ENCODE assay signal across 19 mouse cellular contexts in the genomic region with DNA sequence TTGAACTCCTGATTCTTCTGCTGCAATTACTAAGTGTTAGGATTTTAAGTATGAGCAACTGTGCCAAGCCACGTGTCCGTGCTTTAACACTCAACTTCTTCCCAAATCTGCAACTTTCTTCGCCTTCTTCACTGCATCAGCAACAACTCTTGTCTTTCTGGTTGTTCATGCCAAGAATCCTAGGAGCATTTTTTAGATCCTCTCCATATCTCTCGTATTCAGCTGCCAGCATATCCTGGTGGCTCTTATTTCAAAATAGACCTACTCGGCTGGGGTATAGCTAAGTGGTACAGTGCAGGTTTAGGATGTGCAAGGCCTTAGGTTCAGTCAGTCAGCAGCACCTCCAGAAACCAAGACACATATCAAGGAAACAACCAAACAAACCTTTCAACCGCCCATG. TPM values are rescaled to one million over a fixed set of nuclear protein-coding genes. Genes with fewer than 3 reads are reported as not detected.
DNase-seq lines count a peak whose midpoint lies in the region; ATAC-seq and TF ChIP-seq lines count a peak whose summit lies in the region.
"Had no signal": no experiment of that assay in that cellular context is flagged by ENCODE, and none has a peak within 500 bp of the region (broad histone marks: within the 10 kb centered on the region; RNA-seq: fewer than 3 reads in every experiment).

No protein-coding gene starts in this region.

- WGBS in forebrain, postnatal 0 days = 79% methylated on average over 6 of the region's 6 CpGs
- 90% methylated on average over 6 of the region's 6 CpGs for WGBS in forebrain, embryonic 14.5 days
- WGBS in liver, embryonic 12.5 days (ENCODE audit: insufficient replicate concordance) = 76% methylated on average over 6 of the region's 6 CpGs
- 89% methylated on average over 6 of the region's 6 CpGs for WGBS in midbrain, embryonic 11.5 days
- WGBS in midbrain, embryonic 15.5 days = 93% methylated on average over 6 of the region's 6 CpGs
- 85% methylated on average over 6 of the region's 6 CpGs for WGBS in intestine, postnatal 0 days

- TF ChIP-seq CTCF in forebrain, postnatal 0 days (IDR thresholded peaks at IDR 0.05; ENCODE audit: low read depth) = no peak
- no peak for TF ChIP-seq CTCF in intestine, postnatal 0 days (IDR thresholded peaks at IDR 0.05; ENCODE audit: low read depth)

- no peak overlapping the region for H3K4me2 ChIP-seq in forebrain, postnatal 0 days (ENCODE audit: low read depth)
- H3K4me2 ChIP-seq in forebrain, embryonic 14.5 days (ENCODE audit: low read length) = no peak overlapping the region
- no peak overlapping the region for H3K4me2 ChIP-seq in liver, embryonic 12.5 days
- no peak overlapping the region for H3K4me2 ChIP-seq in midbrain, embryonic 11.5 days
- H3K4me2 ChIP-seq in midbrain, embryonic 15.5 days = no peak overlapping the region
- no peak overlapping the region for H3K4me2 ChIP-seq in intestine, postnatal 0 days (replicated peaks; ENCODE audit: low read depth)
- H3K4me2 ChIP-seq: forebrain, embryonic 13.5 days; hindbrain, embryonic 12.5 days; hindbrain, embryonic 15.5 days had no signal

- H3K27me3 ChIP-seq in forebrain, postnatal 0 days (ENCODE audit: insufficient read depth, low read length) = no peaks in the 10 kb centered on the region
- no peaks in the 10 kb centered on the region for H3K27me3 ChIP-seq in forebrain, embryonic 14.5 days (replicated peaks; ENCODE audit: control insufficient read depth, insufficient read depth, low read length)
- no peaks in the 10 kb centered on the region for H3K27me3 ChIP-seq in liver, embryonic 12.5 days (replicated peaks)
- H3K27me3 ChIP-seq in midbrain, embryonic 11.5 days (ENCODE audit: control insufficient read depth, insufficient read depth, low read length) = no peaks in the 10 kb centered on the region
- no peaks in the 10 kb centered on the region for H3K27me3 ChIP-seq in midbrain, embryonic 15.5 days (replicated peaks)
- H3K27me3 ChIP-seq in intestine, postnatal 0 days (replicated peaks; ENCODE audit: control insufficient read depth, insufficient read depth, low read length) = no peaks in the 10 kb centered on the region
- H3K27me3 ChIP-seq: forebrain, embryonic 13.5 days; hindbrain, embryonic 12.5 days; hindbrain, embryonic 15.5 days had no signal

- H3K36me3 ChIP-seq in forebrain, postnatal 0 days (ENCODE audit: insufficient read depth) = no peaks in the 10 kb centered on the region
- no peaks in the 10 kb centered on the region for H3K36me3 ChIP-seq in forebrain, embryonic 14.5 days (ENCODE audit: control insufficient read depth, insufficient read depth, low read length)
- no peaks in the 10 kb centered on the region for H3K36me3 ChIP-seq in liver, embryonic 12.5 days
- no peaks in the 10 kb centered on the region for H3K36me3 ChIP-seq in midbrain, embryonic 11.5 days (ENCODE audit: control insufficient read depth, insufficient read depth, low read length)
- no peaks in the 10 kb centered on the region for H3K36me3 ChIP-seq in midbrain, embryonic 15.5 days (replicated peaks)
- H3K36me3 ChIP-seq in intestine, postnatal 0 days (ENCODE audit: control insufficient read depth, insufficient read depth) = no peaks in the 10 kb centered on the region
- H3K36me3 ChIP-seq: forebrain, embryonic 10.5 days; hindbrain, embryonic 12.5 days; hindbrain, embryonic 15.5 days had no signal

- peak; percentile 27 for DNase-seq in forebrain, postnatal 0 days
- DNase-seq in forebrain, embryonic 14.5 days (ENCODE audit: low spot score) = no peak
- no peak for DNase-seq in liver
- DNase-seq in midbrain, embryonic 11.5 days (ENCODE audit: low spot score, missing footprints) = peak; percentile 77
- DNase-seq: adrenal gland, adult 8-10 months; adrenal gland, postnatal 25 days; cerebellum, adult 18-20 months; cerebellum, adult 9-10 months; cerebellum, postnatal 14 days; gastrocnemius, adult 2 months; gastrocnemius, postnatal 14 days had no signal

- no peak overlapping the region for H3K27ac ChIP-seq in forebrain, postnatal 0 days (ENCODE audit: low read depth, low read length)
- H3K27ac ChIP-seq in forebrain, embryonic 14.5 days (ENCODE audit: low read depth, low read length) = no peak overlapping the region
- peak overlapping the region; percentile 59; the same call in 1 of the 2 replicates for H3K27ac ChIP-seq in liver, embryonic 12.5 days
- H3K27ac ChIP-seq in midbrain, embryonic 11.5 days (ENCODE audit: low read depth, low read length) = no peak overlapping the region
- no peak overlapping the region for H3K27ac ChIP-seq in midbrain, embryonic 15.5 days
- H3K27ac ChIP-seq in intestine, postnatal 0 days (ENCODE audit: low read depth, low read length) = no peak overlapping the region
- H3K27ac ChIP-seq: forebrain, embryonic 10.5 days; forebrain, embryonic 13.5 days; gastrocnemius, adult 2 months; hindbrain, embryonic 12.5 days; hindbrain, embryonic 15.5 days had no signal

- H3K4me3 ChIP-seq in forebrain, postnatal 0 days (ENCODE audit: low read depth, low read length) = no peak overlapping the region
- H3K4me3 ChIP-seq in forebrain, embryonic 14.5 days (ENCODE audit: low read depth, low read length) = no peak overlapping the region
- H3K4me3 ChIP-seq in liver, embryonic 12.5 days = no peak overlapping the region
- no peak overlapping the region for H3K4me3 ChIP-seq in midbrain, embryonic 11.5 days (ENCODE audit: low read depth, low read length)
- no peak overlapping the region for H3K4me3 ChIP-seq in midbrain, embryonic 15.5 days
- no peak overlapping the region for H3K4me3 ChIP-seq in intestine, postnatal 0 days (ENCODE audit: low read depth, low read length)
- H3K4me3 ChIP-seq: forebrain, embryonic 10.5 days; forebrain, embryonic 13.5 days; gastrocnemius, adult 2 months; hindbrain, embryonic 12.5 days; hindbrain, embryonic 15.5 days had no signal

- H3K9ac ChIP-seq in forebrain, postnatal 0 days = no peak overlapping the region
- no peak overlapping the region for H3K9ac ChIP-seq in forebrain, embryonic 14.5 days (ENCODE audit: low read length)
- H3K9ac ChIP-seq in liver, embryonic 12.5 days = no peak overlapping the region
- no peak overlapping the region for H3K9ac ChIP-seq in midbrain, embryonic 11.5 days (ENCODE audit: low read length)
- no peak overlapping the region for H3K9ac ChIP-seq in midbrain, embryonic 15.5 days
- no peak overlapping the region for H3K9ac ChIP-seq in intestine, postnatal 0 days (ENCODE audit: low read depth, low read length)
- H3K9ac ChIP-seq: forebrain, embryonic 13.5 days; hindbrain, embryonic 12.5 days; hindbrain, embryonic 15.5 days had no signal

- H3K9me3 ChIP-seq in forebrain, postnatal 0 days (ENCODE audit: low read length) = no peaks in the 10 kb centered on the region
- H3K9me3 ChIP-seq in forebrain, embryonic 14.5 days (replicated peaks; ENCODE audit: control insufficient read depth, low read length) = no peaks in the 10 kb centered on the region
- no peaks in the 10 kb centered on the region for H3K9me3 ChIP-seq in liver, embryonic 12.5 days (replicated peaks)
- no peaks in the 10 kb centered on the region for H3K9me3 ChIP-seq in midbrain, embryonic 11.5 days (ENCODE audit: control insufficient read depth, low read length)
- H3K9me3 ChIP-seq in midbrain, embryonic 15.5 days = no peaks in the 10 kb centered on the region
- no peaks in the 10 kb centered on the region for H3K9me3 ChIP-seq in intestine, postnatal 0 days (ENCODE audit: control insufficient read depth)
- H3K9me3 ChIP-seq: forebrain, embryonic 10.5 days; forebrain, embryonic 13.5 days; hindbrain, embryonic 12.5 days; hindbrain, embryonic 15.5 days had no signal

- H3K4me1 ChIP-seq in forebrain, postnatal 0 days (ENCODE audit: insufficient read depth) = 0 out of 2 replicates have a peak, but pooled peaks cover 4% of the 10 kb centered on the region
- H3K4me1 ChIP-seq in forebrain, embryonic 14.5 days (ENCODE audit: control insufficient read depth, insufficient read depth, low read length) = no peaks in the 10 kb centered on the region; the same call in 1 of the 2 replicates
- H3K4me1 ChIP-seq in liver, embryonic 12.5 days = peaks cover 86% of the 10 kb centered on the region
- peaks cover 10% of the 10 kb centered on the region for H3K4me1 ChIP-seq in midbrain, embryonic 11.5 days (ENCODE audit: control insufficient read depth, insufficient read depth, low read length)
- peaks cover 4% of the 10 kb centered on the region; the same call in 1 of the 2 replicates for H3K4me1 ChIP-seq in midbrain, embryonic 15.5 days
- no peaks in the 10 kb centered on the region for H3K4me1 ChIP-seq in intestine, postnatal 0 days (replicated peaks; ENCODE audit: control insufficient read depth, insufficient read depth, low read length)

- no peak for ATAC-seq in forebrain, postnatal 0 days
- no peak for ATAC-seq in forebrain, embryonic 14.5 days
- ATAC-seq in liver, embryonic 12.5 days = no peak
- no peak for ATAC-seq in midbrain, embryonic 11.5 days (ENCODE audit: low FRiP score)
- no peak for ATAC-seq in midbrain, embryonic 15.5 days (replicated peaks)
- no peak for ATAC-seq in intestine, postnatal 0 days
- ATAC-seq: activated CD4-positive, CD25-positive, alpha-beta regulatory T cell, adult 4 months; forebrain, embryonic 13.5 days had no signal

RNA-seq across cellular contexts. Expression of a gene that starts 10.0 kb away (rescaled TPM):
- total RNA-seq in forebrain, postnatal 0 days (2014; rRNA removed) = 31.2 and 37.7 TPM in 2 replicates
- 3.1 and 5.1 TPM in 2 replicates for polyA plus RNA-seq in forebrain, postnatal 0 days (2015; fragmentation: Nextera tagmentation; extraction: Ambion mirVana)
- 3.0 and 3.6 TPM in 2 replicates for polyA plus RNA-seq in forebrain, embryonic 14.5 days (2014; fragmentation: Nextera tagmentation; extraction: Ambion mirVana)
- 8.0 and 8.3 TPM in 2 replicates for polyA plus RNA-seq in liver, embryonic 12.5 days (2016; fragmentation: Nextera tagmentation; extraction: Ambion mirVana)
- polyA plus RNA-seq in midbrain, embryonic 11.5 days (2014; fragmentation: Nextera tagmentation; extraction: Ambion mirVana) = 4.9 and 5.5 TPM in 2 replicates
- 10.0 and 10.4 TPM in 2 replicates for polyA plus RNA-seq in midbrain, embryonic 15.5 days (2015; fragmentation: Nextera tagmentation; extraction: Ambion mirVana)
- 3.3 and 3.4 TPM in 2 replicates for polyA plus RNA-seq in intestine, postnatal 0 days (2015; fragmentation: Nextera tagmentation; extraction: Ambion mirVana)

RNA-seq across cellular contexts. Expression of a gene that starts 13.5 kb away (rescaled TPM):
- 90.5 and 106 TPM in 2 replicates for total RNA-seq in forebrain, postnatal 0 days (2014; rRNA removed)
- 132 and 135 TPM in 2 replicates for polyA plus RNA-seq in forebrain, postnatal 0 days (2015; fragmentation: Nextera tagmentation; extraction: Ambion mirVana)
- polyA plus RNA-seq in forebrain, embryonic 14.5 days (2014; fragmentation: Nextera tagmentation; extraction: Ambion mirVana) = 163 and 176 TPM in 2 replicates
- 208 and 214 TPM in 2 replicates for polyA plus RNA-seq in liver, embryonic 12.5 days (2016; fragmentation: Nextera tagmentation; extraction: Ambion mirVana)
- polyA plus RNA-seq in midbrain, embryonic 11.5 days (2014; fragmentation: Nextera tagmentation; extraction: Ambion mirVana) = 207 and 233 TPM in 2 replicates
- 139 and 141 TPM in 2 replicates for polyA plus RNA-seq in midbrain, embryonic 15.5 days (2015; fragmentation: Nextera tagmentation; extraction: Ambion mirVana)
- polyA plus RNA-seq in intestine, postnatal 0 days (2015; fragmentation: Nextera tagmentation; extraction: Ambion mirVana) = 28.7 and 30.7 TPM in 2 replicates

RNA-seq across cellular contexts. Expression of a gene that starts 51.3 kb away (rescaled TPM):
- total RNA-seq in forebrain, postnatal 0 days (2014; rRNA removed) = 4.1 and 4.2 TPM in 2 replicates
- polyA plus RNA-seq in forebrain, postnatal 0 days (2015; fragmentation: Nextera tagmentation; extraction: Ambion mirVana) = 3.9 and 4.5 TPM in 2 replicates
- 10.4 and 11.0 TPM in 2 replicates for polyA plus RNA-seq in forebrain, embryonic 14.5 days (2014; fragmentation: Nextera tagmentation; extraction: Ambion mirVana)
- 23.7 and 23.8 TPM in 2 replicates for polyA plus RNA-seq in liver, embryonic 12.5 days (2016; fragmentation: Nextera tagmentation; extraction: Ambion mirVana)
- 25.1 and 28.8 TPM in 2 replicates for polyA plus RNA-seq in midbrain, embryonic 11.5 days (2014; fragmentation: Nextera tagmentation; extraction: Ambion mirVana)
- polyA plus RNA-seq in midbrain, embryonic 15.5 days (2015; fragmentation: Nextera tagmentation; extraction: Ambion mirVana) = 6.3 and 7.7 TPM in 2 replicates
- polyA plus RNA-seq in intestine, postnatal 0 days (2015; fragmentation: Nextera tagmentation; extraction: Ambion mirVana) = 7.6 and 8.9 TPM in 2 replicates

RNA-seq across cellular contexts. Expression of a gene that starts 51.7 kb away (rescaled TPM):
- total RNA-seq in forebrain, postnatal 0 days (2014; rRNA removed) = 28.5 and 29.5 TPM in 2 replicates
- 36.4 and 38.9 TPM in 2 replicates for polyA plus RNA-seq in forebrain, postnatal 0 days (2015; fragmentation: Nextera tagmentation; extraction: Ambion mirVana)
- 47.2 and 47.7 TPM in 2 replicates for polyA plus RNA-seq in forebrain, embryonic 14.5 days (2014; fragmentation: Nextera tagmentation; extraction: Ambion mirVana)
- 39.2 and 41.1 TPM in 2 replicates for polyA plus RNA-seq in liver, embryonic 12.5 days (2016; fragmentation: Nextera tagmentation; extraction: Ambion mirVana)
- polyA plus RNA-seq in midbrain, embryonic 11.5 days (2014; fragmentation: Nextera tagmentation; extraction: Ambion mirVana) = 50.5 and 54.7 TPM in 2 replicates
- polyA plus RNA-seq in midbrain, embryonic 15.5 days (2015; fragmentation: Nextera tagmentation; extraction: Ambion mirVana) = 40.2 and 45.7 TPM in 2 replicates
- polyA plus RNA-seq in intestine, postnatal 0 days (2015; fragmentation: Nextera tagmentation; extraction: Ambion mirVana) = 111 and 112 TPM in 2 replicates

Comparison
In these comparisons a context has a peak if more than half of its experiments do, and no peak if none do; other contexts are left out.
1. DNase-seq: peak in forebrain, postnatal 0 days (single experiment) and midbrain, embryonic 11.5 days (single experiment); none in forebrain, embryonic 14.5 days (single experiment) and liver (single experiment).